Mouse (Mus musculus) MEL (cell line): ENCODE results near the gene 4930442H23Rik. TPM values are rescaled to one million over a fixed set of nuclear protein-coding genes. Genes with fewer than 3 reads are reported as not detected.
A peak's percentile ranks its signal among the peaks of the same experiment; 100 is the strongest.

Experiments
- DNase-seq: peaks from one replicate; pipeline ENCODE4 v3.0.0; 2011; ENCODE audit warnings: low read depth, low spot score
- H3K27ac ChIP-seq: 2 replicates; pipeline ENCODE4 v1.5.1; 2012; ENCODE audit warnings: low read depth, mild to moderate bottlenecking, control low read depth, low read length, moderate library complexity; ENCODE audit not compliant: control insufficient read depth
- H3K27me3 ChIP-seq, 2 experiments: fragments of 150-350 bp in 1 of 2; sonication (generic) in 1 of 2; 2 replicates each; pipeline ENCODE4 v1.6.1; 2012; ENCODE audit warnings: low read length in 2 of 2, mild to moderate bottlenecking in 2 of 2, improper control_type of control experiment in 1 of 2, moderate library complexity in 1 of 2; ENCODE audit not compliant: insufficient read depth in 2 of 2, control insufficient read depth in 1 of 2
- H3K36me3 ChIP-seq, 2 experiments: 2 replicates each; pipeline ENCODE4 v1.6.1; 2012 to 2014; ENCODE audit warnings: low read length in 2 of 2, improper control_type of control experiment in 1 of 2, inconsistent platforms in 1 of 2, mild to moderate bottlenecking in 1 of 2; ENCODE audit not compliant: insufficient read depth in 2 of 2, control insufficient read depth in 1 of 2
- H3K4me1 ChIP-seq, 2 experiments: fragments of 150-350 bp in 1 of 2; sonication (generic) in 1 of 2; 2 replicates each; pipeline ENCODE4 v1.6.1; 2012; ENCODE audit warnings: low read length in 2 of 2, improper control_type of control experiment in 1 of 2, mild to moderate bottlenecking in 1 of 2; ENCODE audit not compliant: insufficient read depth in 2 of 2, control insufficient read depth in 1 of 2
- H3K4me3 ChIP-seq, 2 experiments: fragments of 150-350 bp in 1 of 2; sonication (generic) in 1 of 2; 2 replicates each; pipeline ENCODE4 v1.5.1; 2012; ENCODE audit warnings: low read depth in 2 of 2, low read length in 2 of 2, mild to moderate bottlenecking in 2 of 2, moderate library complexity in 2 of 2, control low read depth in 1 of 2, improper control_type of control experiment in 1 of 2; ENCODE audit not compliant: control insufficient read depth in 1 of 2, insufficient read depth in 1 of 2
- H3K79me2 ChIP-seq: 2 replicates; pipeline ENCODE4 v1.6.1; 2012; ENCODE audit warnings: mild to moderate bottlenecking, low read length, moderate library complexity; ENCODE audit not compliant: control insufficient read depth, poor library complexity, insufficient read depth
- H3K9ac ChIP-seq: 2 replicates; pipeline ENCODE4 v1.6.1; 2012; ENCODE audit warnings: low read depth, mild to moderate bottlenecking, control low read depth, low read length, moderate library complexity; ENCODE audit not compliant: control insufficient read depth, poor library complexity, severe bottlenecking
- H3K9me3 ChIP-seq: fragments of 150-350 bp; sonication (generic); replicated peaks from 2 replicates; pipeline ENCODE4 v1.6.1; 2012; ENCODE audit warnings: mild to moderate bottlenecking, low read length, improper control_type of control experiment, moderate library complexity; ENCODE audit not compliant: insufficient read depth
- BHLHE40 ChIP-seq: IDR thresholded peaks from 2 replicates; pipeline ENCODE4 v1.6.1; 2012; ENCODE audit warnings: low read depth, mild to moderate bottlenecking, inconsistent platforms, low read length, improper control_type of control experiment, borderline replicate concordance
- CHD1 ChIP-seq: IDR thresholded peaks from 2 replicates; pipeline ENCODE4 v1.6.1; 2012; ENCODE audit warnings: low read depth, mild to moderate bottlenecking, inconsistent platforms, low read length, improper control_type of control experiment
- CTCF ChIP-seq, 3 experiments: IDR thresholded peaks in 2 of 3; conservative IDR thresholded peaks in 1 of 3; 2 replicates each; pipeline ENCODE4 v1.5.1; 2011 to 2012; ENCODE audit warnings: low read length in 3 of 3, low read depth in 2 of 3, mild to moderate bottlenecking in 2 of 3, improper control_type of control experiment in 1 of 3, inconsistent platforms in 1 of 3, mixed read lengths in 1 of 3, moderate library complexity in 1 of 3; ENCODE audit not compliant: control insufficient read depth in 1 of 3, insufficient read depth in 1 of 3, poor library complexity in 1 of 3, severe bottlenecking in 1 of 3
- E2F4 ChIP-seq: IDR thresholded peaks from 2 replicates; pipeline ENCODE4 v1.6.1; 2011; ENCODE audit warnings: low read depth, low read length, improper control_type of control experiment, borderline replicate concordance
- ELF1 ChIP-seq: IDR thresholded peaks from 2 replicates; pipeline ENCODE4 v1.6.1; 2014; ENCODE audit warnings: low read depth, mild to moderate bottlenecking, inconsistent platforms, low read length, improper control_type of control experiment, moderate library complexity
- ETS1 ChIP-seq: IDR thresholded peaks from 2 replicates; pipeline ENCODE4 v1.6.1; 2012; ENCODE audit warnings: low read depth, mild to moderate bottlenecking, inconsistent platforms, low read length, improper control_type of control experiment, moderate library complexity
- GABPA ChIP-seq: IDR thresholded peaks from 2 replicates; pipeline ENCODE4 v1.6.1; 2012; ENCODE audit warnings: low read depth, mild to moderate bottlenecking, inconsistent platforms, low read length, improper control_type of control experiment, moderate library complexity
- GATA1 ChIP-seq: IDR thresholded peaks from 2 replicates; pipeline ENCODE4 v1.6.1; 2011; ENCODE audit warnings: low read depth, low read length, improper control_type of control experiment
- JUND ChIP-seq: IDR thresholded peaks from 2 replicates; pipeline ENCODE4 v1.6.1; 2011; ENCODE audit warnings: low read depth, mild to moderate bottlenecking, improper control_type of control experiment, low read length
- MAFK ChIP-seq: IDR thresholded peaks from 2 replicates; pipeline ENCODE4 v1.6.1; 2011; ENCODE audit warnings: low read depth, mild to moderate bottlenecking, low read length, improper control_type of control experiment, borderline replicate concordance
- MAX ChIP-seq: IDR thresholded peaks from 2 replicates; pipeline ENCODE4 v1.6.1; 2011; ENCODE audit warnings: low read length, improper control_type of control experiment
- MAZ ChIP-seq: IDR thresholded peaks from 2 replicates; pipeline ENCODE4 v1.6.1; 2012; ENCODE audit warnings: low read depth, mild to moderate bottlenecking, inconsistent platforms, low read length, improper control_type of control experiment
- MXI1 ChIP-seq: IDR thresholded peaks from 2 replicates; pipeline ENCODE4 v1.6.1; 2011; ENCODE audit warnings: mild to moderate bottlenecking, low read depth, low read length, improper control_type of control experiment
- MYB ChIP-seq: IDR thresholded peaks from 2 replicates; pipeline ENCODE4 v1.6.1; 2011; ENCODE audit warnings: mild to moderate bottlenecking, low read depth, low read length, improper control_type of control experiment
- MYC ChIP-seq: IDR thresholded peaks from 2 replicates; pipeline ENCODE4 v1.6.1; 2011; ENCODE audit warnings: low read depth, mild to moderate bottlenecking, low read length, improper control_type of control experiment, moderate library complexity
- NELFE ChIP-seq: IDR thresholded peaks from 2 replicates; pipeline ENCODE4 v1.6.1; 2011; ENCODE audit warnings: low read depth, low read length, improper control_type of control experiment
- NRF1 ChIP-seq: IDR thresholded peaks from 2 replicates; pipeline ENCODE4 v1.6.1; 2014; ENCODE audit warnings: low read depth, mild to moderate bottlenecking, inconsistent platforms, low read length, improper control_type of control experiment, moderate library complexity; ENCODE audit not compliant: poor library complexity, insufficient read depth, severe bottlenecking
- POLR2A ChIP-seq, 2 experiments: IDR thresholded peaks; 2 replicates each; pipeline ENCODE4 v1.6.1; 2011 to 2012; ENCODE audit warnings: low read length in 2 of 2, mild to moderate bottlenecking in 2 of 2, control low read depth in 1 of 2, improper control_type of control experiment in 1 of 2, low read depth in 1 of 2, moderate library complexity in 1 of 2; ENCODE audit not compliant: control insufficient read depth in 1 of 2, insufficient read depth in 1 of 2, poor library complexity in 1 of 2
- POLR2AphosphoS2 ChIP-seq: IDR thresholded peaks from 2 replicates; pipeline ENCODE4 v1.6.1; 2011; ENCODE audit warnings: low read length, improper control_type of control experiment
- POLR2AphosphoS5 ChIP-seq: IDR thresholded peaks from 2 replicates; pipeline ENCODE4 v1.6.1; 2012; ENCODE audit warnings: low read depth, borderline replicate concordance, mild to moderate bottlenecking, inconsistent platforms, low read length, moderate library complexity, mixed read lengths
- RAD21 ChIP-seq: IDR thresholded peaks from 2 replicates; pipeline ENCODE4 v1.6.1; 2011; ENCODE audit warnings: mild to moderate bottlenecking, low read depth, low read length, improper control_type of control experiment
- RCOR1 ChIP-seq: IDR thresholded peaks from 2 replicates; pipeline ENCODE4 v1.6.1; 2012; ENCODE audit warnings: low read depth, mild to moderate bottlenecking, inconsistent platforms, low read length, improper control_type of control experiment
- SIN3A ChIP-seq: IDR thresholded peaks from 2 replicates; pipeline ENCODE4 v1.6.1; 2012; ENCODE audit warnings: low read length, improper control_type of control experiment, inconsistent platforms
- SMC3 ChIP-seq: IDR thresholded peaks from 2 replicates; pipeline ENCODE4 v1.6.1; 2011; ENCODE audit warnings: low read depth, low read length, improper control_type of control experiment
- TAL1 ChIP-seq: IDR thresholded peaks from 2 replicates; pipeline ENCODE4 v1.6.1; 2012; ENCODE audit warnings: mild to moderate bottlenecking, inconsistent platforms, low read length, moderate library complexity, mixed read lengths
- TBP ChIP-seq: IDR thresholded peaks from 2 replicates; pipeline ENCODE4 v1.8.0; 2011; ENCODE audit warnings: low read depth, low read length, improper control_type of control experiment
- TCF12 ChIP-seq: IDR thresholded peaks from 2 replicates; pipeline ENCODE4 v1.6.1; 2014; ENCODE audit warnings: low read depth, mild to moderate bottlenecking, inconsistent platforms, low read length, improper control_type of control experiment, moderate library complexity
- UBTF ChIP-seq: IDR thresholded peaks from 2 replicates; pipeline ENCODE4 v1.6.1; 2012; ENCODE audit warnings: low read depth, mild to moderate bottlenecking, inconsistent platforms, low read length, improper control_type of control experiment, moderate library complexity, borderline replicate concordance; ENCODE audit not compliant: insufficient read depth
- USF1 ChIP-seq: IDR thresholded peaks from 2 replicates; pipeline ENCODE4 v1.6.1; 2014; ENCODE audit warnings: low read depth, mild to moderate bottlenecking, inconsistent platforms, low read length, improper control_type of control experiment, moderate library complexity
- ZC3H11A ChIP-seq: IDR thresholded peaks from 2 replicates; pipeline ENCODE4 v1.6.1; 2012; ENCODE audit warnings: low read depth, mild to moderate bottlenecking, inconsistent platforms, low read length, improper control_type of control experiment
- ZKSCAN1 ChIP-seq: IDR thresholded peaks from 2 replicates; pipeline ENCODE4 v1.6.1; 2012; ENCODE audit warnings: low read depth, mild to moderate bottlenecking, inconsistent platforms, low read length, improper control_type of control experiment, moderate library complexity
- ZMIZ1 ChIP-seq: IDR thresholded peaks from 2 replicates; pipeline ENCODE4 v1.6.1; 2012; ENCODE audit warnings: low read depth, mild to moderate bottlenecking, inconsistent platforms, low read length, improper control_type of control experiment, moderate library complexity
- ZNF384 ChIP-seq: IDR thresholded peaks from 2 replicates; pipeline ENCODE4 v1.6.1; 2012; ENCODE audit warnings: low read depth, mild to moderate bottlenecking, inconsistent platforms, low read length, improper control_type of control experiment
- polyA plus RNA-seq, 2 experiments: library from polyadenylated mRNA; stranded (reverse) in 1 of 2; unstranded in 1 of 2; fragments of >175 nt in 1 of 2; fragments of >200 nt in 1 of 2; gene quantifications; 2 replicates each; pipeline versions ENCODE4 v1.2.1 to v1.2.4; 2012; ENCODE audit warnings: low replicate concordance in 2 of 2, low read depth in 1 of 2; ENCODE audit not compliant: insufficient read length in 2 of 2, insufficient read depth in 1 of 2, missing spikeins in 1 of 2
- total RNA-seq: library from RNA; depleted of rRNA; stranded (reverse); fragments of 300-350 nt; gene quantifications from 2 replicates; pipeline ENCODE4 v1.2.3, GENCODE M21; 2012

4930442H23Rik gene
- total and polyA plus RNA-seq, 3 experiments: 0.31 to 0.42 TPM; not detected in 1

- TF ChIP-seq USF1: peak; percentile 99
- TF ChIP-seq MYC: peak; percentile 98
- TF ChIP-seq GABPA: no peak
- TF ChIP-seq ZKSCAN1: no peak
- TF ChIP-seq BHLHE40: peak; percentile 87; the same call in 1 of the 2 replicates
- peak; percentile 99 for TF ChIP-seq NELFE
- no peak for TF ChIP-seq RAD21
- no peak for TF ChIP-seq CTCF (IDR thresholded peaks at IDR 0.05 in 2 of 3, conservative IDR thresholded peaks at IDR 0.05 in 1 of 3; ENCODE audit: control insufficient read depth in 1 of 3, insufficient read depth in 1 of 3, low read depth in 2 of 3, low read length in 3 of 3, poor library complexity in 1 of 3, severe bottlenecking in 1 of 3)
- TF ChIP-seq POLR2AphosphoS2: peak; percentile 98
- TF ChIP-seq ZC3H11A: no peak
- TF ChIP-seq POLR2AphosphoS5: peak; percentile 97; the same call in 1 of the 2 replicates
- no peak for TF ChIP-seq MYB
- TF ChIP-seq ZMIZ1: peak; percentile 97; the same call in 1 of the 2 replicates
- no peak for TF ChIP-seq MAFK
- TF ChIP-seq E2F4: 0 out of 2 replicates have a peak, but pooled peaks have one; percentile 52
- no peak for TF ChIP-seq RCOR1
- TF ChIP-seq UBTF: no peak
- TF ChIP-seq TBP: peak; percentile 98
- peak; percentile 96 for TF ChIP-seq MAX
- no peak; the same call in 1 of the 2 replicates for TF ChIP-seq MAZ
Observed at GRCm38 (mm10) chr10:81176466-81177271, 7.0 kb downstream of the 4930442H23Rik start, which contains the start of gene Eef2 (continued).

- Histone ChIP-seq H3K9ac (peak overlapping the region; percentile 59), H3K4me1 (peaks cover 0 to 28% of the 10 kb centered on the region in 2 experiments; a peak in 3 of 4 replicates), H3K9me3 (no peaks in the 10 kb centered on the region), H3K27ac (peak overlapping the region; percentile 69), H3K4me3 (peak overlapping the region; percentile 58 to 66), H3K79me2 (peaks cover 36% of the 10 kb centered on the region), H3K27me3 (no peaks in the 10 kb centered on the region), H3K36me3 (peaks cover 5 to 18% of the 10 kb centered on the region in 2 experiments)
- TF ChIP-seq SMC3: no peak
- no peak for TF ChIP-seq TCF12
- TF ChIP-seq NRF1: no peak
- TF ChIP-seq MYB: no peak
- no peak for TF ChIP-seq MAX
- TF ChIP-seq TAL1: no peak
- TF ChIP-seq MAZ: peak; percentile 15; the same call in 1 of the 2 replicates
- peak; percentile 73; the same call in 1 of the 2 replicates for TF ChIP-seq MXI1
- TF ChIP-seq ELF1: no peak
- TF ChIP-seq POLR2AphosphoS2: no peak
- TF ChIP-seq CHD1: no peak
- TF ChIP-seq POLR2AphosphoS5: no peak
- no peak for TF ChIP-seq USF1
- TF ChIP-seq MYC: no peak
- no peak for TF ChIP-seq POLR2A (IDR thresholded peaks at IDR 0.05; ENCODE audit: control insufficient read depth in 1 of 2, insufficient read depth in 1 of 2, low read depth in 1 of 2, low read length in 2 of 2, poor library complexity in 1 of 2)
- no peak for TF ChIP-seq SIN3A
- peak; percentile 42; the same call in 1 of the 2 replicates for TF ChIP-seq ZNF384
- no peak for TF ChIP-seq ETS1
- TF ChIP-seq RCOR1: no peak
- TF ChIP-seq ZC3H11A: no peak
- no peak for TF ChIP-seq JUND
- no peak for TF ChIP-seq GATA1
- no peak for DNase-seq
Observed at GRCm38 (mm10) chr10:81175936-81176465, 7.6 kb downstream of the 4930442H23Rik start.
